Mouse (Mus musculus): ENCODE measurements at regions not wholly inside any gene's neighbourhood (a gene's known extent, or its start where the extent isn't known, plus 50 kb on each side); places are given as distances from the start of the nearest gene placed in this dataset.

- Histone ChIP-seq H3K4me1 (ENCODE audit: control insufficient read depth, insufficient read depth, low read length) (no peaks in the 10 kb centered on the region), H3K27ac (ENCODE audit: insufficient read depth, low read length) (no peak overlapping the region), H3K4me3 (ENCODE audit: insufficient read depth, low read length) (no peak overlapping the region)
- TF ChIP-seq POLR2A (IDR thresholded peaks at IDR 0.05; ENCODE audit: extremely low read depth, insufficient read depth, low read length) (no peak), CTCF (IDR thresholded peaks at IDR 0.05; ENCODE audit: extremely low read depth, insufficient read depth, low read length) (no peak)
These were observed 488.8 kb downstream of the Chl1 start for GRCm38 (mm10) chr6:103999186-103999585.

GRCm38 (mm10) chr6:104028439-104029091 is 464.0 kb upstream of the Cntn6 start:
- H3K4me1 ChIP-seq (ENCODE audit: control insufficient read depth, insufficient read depth, low read length) = no peaks in the 10 kb centered on the region
- H3K27ac ChIP-seq (ENCODE audit: insufficient read depth, low read length) = no peak overlapping the region
- TF ChIP-seq POLR2A (IDR thresholded peaks at IDR 0.05; ENCODE audit: extremely low read depth, insufficient read depth, low read length) (no peak), CTCF (IDR thresholded peaks at IDR 0.05; ENCODE audit: extremely low read depth, insufficient read depth, low read length) (peak; percentile 65)
- no peak overlapping the region for H3K4me3 ChIP-seq (ENCODE audit: insufficient read depth, low read length)

GRCm38 (mm10) chr6:104038853-104039252 is 453.7 kb upstream of the Cntn6 start:
- Histone ChIP-seq H3K27ac (ENCODE audit: insufficient read depth, low read length) (no peak overlapping the region), H3K4me3 (ENCODE audit: insufficient read depth, low read length) (no peak overlapping the region), H3K4me1 (ENCODE audit: control insufficient read depth, insufficient read depth, low read length) (no peaks in the 10 kb centered on the region; the same call in 1 of the 2 replicates)
- TF ChIP-seq POLR2A (IDR thresholded peaks at IDR 0.05; ENCODE audit: extremely low read depth, insufficient read depth, low read length) (no peak), CTCF (IDR thresholded peaks at IDR 0.05; ENCODE audit: extremely low read depth, insufficient read depth, low read length) (no peak)

GRCm38 (mm10) chr6:104040450-104040849 is 452.1 kb upstream of the Cntn6 start:
- Histone ChIP-seq H3K4me1 (ENCODE audit: control insufficient read depth, insufficient read depth, low read length) (no peaks in the 10 kb centered on the region; the same call in 1 of the 2 replicates), H3K27ac (ENCODE audit: insufficient read depth, low read length) (no peak overlapping the region), H3K4me3 (ENCODE audit: insufficient read depth, low read length) (no peak overlapping the region)
- TF ChIP-seq POLR2A (IDR thresholded peaks at IDR 0.05; ENCODE audit: extremely low read depth, insufficient read depth, low read length) (no peak), CTCF (IDR thresholded peaks at IDR 0.05; ENCODE audit: extremely low read depth, insufficient read depth, low read length) (no peak)

- H3K27ac ChIP-seq (ENCODE audit: insufficient read depth, low read length) = no peak overlapping the region
- H3K4me3 ChIP-seq (ENCODE audit: insufficient read depth, low read length) = no peak overlapping the region
- no peaks in the 10 kb centered on the region for H3K4me1 ChIP-seq (ENCODE audit: control insufficient read depth, insufficient read depth, low read length)
- TF ChIP-seq CTCF (IDR thresholded peaks at IDR 0.05; ENCODE audit: extremely low read depth, insufficient read depth, low read length) (no peak), POLR2A (IDR thresholded peaks at IDR 0.05; ENCODE audit: extremely low read depth, insufficient read depth, low read length) (no peak)
These were observed 436.6 kb upstream of the Cntn6 start for GRCm38 (mm10) chr6:104055996-104056395.

- H3K4me1 ChIP-seq (ENCODE audit: control insufficient read depth, insufficient read depth, low read length) = no peaks in the 10 kb centered on the region
- no peak overlapping the region for H3K27ac ChIP-seq (ENCODE audit: insufficient read depth, low read length)
- TF ChIP-seq CTCF (IDR thresholded peaks at IDR 0.05; ENCODE audit: extremely low read depth, insufficient read depth, low read length) (no peak), POLR2A (IDR thresholded peaks at IDR 0.05; ENCODE audit: extremely low read depth, insufficient read depth, low read length) (no peak)
- no peak overlapping the region for H3K4me3 ChIP-seq (ENCODE audit: insufficient read depth, low read length)
These were observed 430.8 kb upstream of the Cntn6 start for GRCm38 (mm10) chr6:104061692-104062263.

- no peak overlapping the region for H3K27ac ChIP-seq (ENCODE audit: insufficient read depth, low read length)
- H3K4me1 ChIP-seq (ENCODE audit: control insufficient read depth, insufficient read depth, low read length) = no peaks in the 10 kb centered on the region
- H3K4me3 ChIP-seq (ENCODE audit: insufficient read depth, low read length) = no peak overlapping the region
- TF ChIP-seq CTCF (IDR thresholded peaks at IDR 0.05; ENCODE audit: extremely low read depth, insufficient read depth, low read length) = no peak
- TF ChIP-seq POLR2A (IDR thresholded peaks at IDR 0.05; ENCODE audit: extremely low read depth, insufficient read depth, low read length) = no peak
These were observed 412.0 kb upstream of the Cntn6 start for GRCm38 (mm10) chr6:104080581-104080980.

- Histone ChIP-seq H3K4me1 (ENCODE audit: control insufficient read depth, insufficient read depth, low read length) (no peaks in the 10 kb centered on the region), H3K27ac (ENCODE audit: insufficient read depth, low read length) (no peak overlapping the region), H3K4me3 (ENCODE audit: insufficient read depth, low read length) (no peak overlapping the region)
- TF ChIP-seq POLR2A (IDR thresholded peaks at IDR 0.05; ENCODE audit: extremely low read depth, insufficient read depth, low read length) (no peak), CTCF (IDR thresholded peaks at IDR 0.05; ENCODE audit: extremely low read depth, insufficient read depth, low read length) (no peak)
These were observed 410.3 kb upstream of the Cntn6 start for GRCm38 (mm10) chr6:104082242-104082641.

- Histone ChIP-seq H3K27ac (ENCODE audit: insufficient read depth, low read length) (no peak overlapping the region), H3K4me3 (ENCODE audit: insufficient read depth, low read length) (no peak overlapping the region), H3K4me1 (ENCODE audit: control insufficient read depth, insufficient read depth, low read length) (no peaks in the 10 kb centered on the region)
- TF ChIP-seq POLR2A (IDR thresholded peaks at IDR 0.05; ENCODE audit: extremely low read depth, insufficient read depth, low read length) (no peak), CTCF (IDR thresholded peaks at IDR 0.05; ENCODE audit: extremely low read depth, insufficient read depth, low read length) (no peak)
These were observed 384.2 kb upstream of the Cntn6 start for GRCm38 (mm10) chr6:104108386-104108785.
